Mouse (Mus musculus): ENCODE measurements at regions not wholly inside any gene's neighbourhood (a gene's known extent, or its start where the extent isn't known, plus 50 kb on each side); places are given as distances from the start of the nearest gene placed in this dataset.
"Not testable (repeated sequence)": the region's sequence is repeated elsewhere in the genome, so short reads cannot be mapped to it uniquely, and the experiment has no call there.

GRCm38 (mm10) chr16:12800181-12800580 lies 309.3 kb upstream of the Ercc4 start:
- no peak for DNase-seq (ENCODE audit: low spot score)

- DNase-seq (ENCODE audit: low spot score), result no peak
Observed at GRCm38 (mm10) chr16:12802651-12803050, 306.8 kb upstream of the Ercc4 start.

- no peak for DNase-seq (ENCODE audit: low spot score)
Observed at GRCm38 (mm10) chr16:12807351-12807871, 302.1 kb upstream of the Ercc4 start.

GRCm38 (mm10) chr16:12811088-12811487 lies 298.4 kb upstream of the Ercc4 start:
- DNase-seq (ENCODE audit: low spot score), result no peak

GRCm38 (mm10) chr16:12824646-12825045 lies 284.8 kb upstream of the Ercc4 start:
- no peak for DNase-seq (ENCODE audit: low spot score)

GRCm38 (mm10) chr16:12826222-12826621 lies 283.3 kb upstream of the Ercc4 start:
- no peak for DNase-seq (ENCODE audit: low spot score)

- not testable (repeated sequence) for DNase-seq (ENCODE audit: low spot score)
Observed at GRCm38 (mm10) chr16:12831308-12831707, 278.2 kb upstream of the Ercc4 start.

GRCm38 (mm10) chr16:12856356-12856755 lies 253.1 kb upstream of the Ercc4 start:
- no peak for DNase-seq (ENCODE audit: low spot score)

GRCm38 (mm10) chr16:12859714-12860355 lies 249.6 kb upstream of the Ercc4 start:
- DNase-seq (ENCODE audit: low spot score), result no peak

- DNase-seq (ENCODE audit: low spot score), result no peak
Observed at GRCm38 (mm10) chr16:12862561-12862960, 246.9 kb upstream of the Ercc4 start.

GRCm38 (mm10) chr16:12878326-12878725 lies 231.2 kb upstream of the Ercc4 start:
- not testable (repeated sequence) for DNase-seq (ENCODE audit: low spot score)

GRCm38 (mm10) chr16:12880011-12880410 lies 229.5 kb upstream of the Ercc4 start:
- no peak for DNase-seq (ENCODE audit: low spot score)

GRCm38 (mm10) chr16:12880481-12880880 lies 229.0 kb upstream of the Ercc4 start:
- DNase-seq (ENCODE audit: low spot score), result no peak

GRCm38 (mm10) chr16:12882690-12883089 lies 226.8 kb upstream of the Ercc4 start:
- DNase-seq (ENCODE audit: low spot score), result no peak

- no peak for DNase-seq (ENCODE audit: low spot score)
Observed at GRCm38 (mm10) chr16:12884556-12884955, 224.9 kb upstream of the Ercc4 start.

- DNase-seq (ENCODE audit: low spot score), result no peak
Observed at GRCm38 (mm10) chr16:12886127-12886526, 223.4 kb upstream of the Ercc4 start.

GRCm38 (mm10) chr16:12887381-12887780 lies 222.1 kb upstream of the Ercc4 start:
- DNase-seq (ENCODE audit: low spot score), result no peak

- DNase-seq (ENCODE audit: low spot score), result no peak
Observed at GRCm38 (mm10) chr16:12890094-12890493, 219.4 kb upstream of the Ercc4 start.

GRCm38 (mm10) chr16:12890545-12890944 lies 218.9 kb upstream of the Ercc4 start:
- DNase-seq (ENCODE audit: low spot score), result no peak

- no peak for DNase-seq (ENCODE audit: low spot score)
Observed at GRCm38 (mm10) chr16:12892658-12893305, 216.7 kb upstream of the Ercc4 start.

- no peak for DNase-seq (ENCODE audit: low spot score)
Observed at GRCm38 (mm10) chr16:12897267-12897666, 212.2 kb upstream of the Ercc4 start.

GRCm38 (mm10) chr16:12900670-12901069 lies 208.8 kb upstream of the Ercc4 start:
- no peak for DNase-seq (ENCODE audit: low spot score)
